Mouse (Mus musculus): ENCODE measurements around the gene Tmcc1.

DNA sequence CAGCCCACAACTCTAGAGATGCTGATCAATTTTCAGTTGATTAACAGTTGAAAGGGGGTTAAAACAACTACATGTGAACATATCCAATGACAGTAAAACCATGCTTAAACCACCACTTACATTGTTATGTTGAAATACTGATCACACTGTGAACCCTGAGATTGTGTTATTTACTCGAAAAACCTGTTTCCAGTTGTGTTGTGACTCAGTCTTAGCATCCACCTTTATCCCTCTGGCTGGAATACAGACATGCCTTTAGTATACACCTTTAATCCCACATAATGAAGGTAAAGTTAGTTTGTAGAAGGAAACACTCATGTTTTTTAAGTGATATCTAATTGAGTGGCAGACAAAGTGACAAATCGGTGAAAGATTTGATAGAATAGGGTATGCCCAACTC, 156.7 kb downstream of the Tmcc1 start:
- no peak for TF ChIP-seq CTCF (IDR thresholded peaks at IDR 0.05; ENCODE audit: borderline replicate concordance, control insufficient read depth, extremely low read depth, insufficient read depth, low read length, poor library complexity)
- TF ChIP-seq POLR2A (IDR thresholded peaks at IDR 0.05; ENCODE audit: control insufficient read depth, extremely low read depth, insufficient read depth, low read length, poor library complexity): no peak

All from thymus, adult 2 months (tissue).